Mouse (Mus musculus) C2C12 (cell line): Measurements from ENCODE around the gene Krt1. TPM values are rescaled to one million over a fixed set of nuclear protein-coding genes. Genes with fewer than 3 reads are reported as not detected.

ENCODE experiments used
- H3K27me3 ChIP-seq: one replicate; pipeline ENCODE4 v1.6.1; 2011; ENCODE audit not compliant: control insufficient read depth, insufficient read depth, insufficient read length
- H3K36me3 ChIP-seq: one replicate; pipeline ENCODE4 v1.6.1; 2011; ENCODE audit not compliant: control insufficient read depth, insufficient read depth
- H3K4me3 ChIP-seq: one replicate; pipeline ENCODE4 v1.5.1; 2011; ENCODE audit warnings: mild to moderate bottlenecking, control low read depth; ENCODE audit not compliant: poor library complexity, insufficient read depth, severe bottlenecking
- H3K79me2 ChIP-seq: one replicate; pipeline ENCODE4 v1.6.1; 2011; ENCODE audit not compliant: control insufficient read depth, insufficient read depth
- H3K79me3 ChIP-seq: one replicate; pipeline ENCODE4 v1.6.1; 2011; ENCODE audit warnings: low read depth, control low read depth
- H3ac ChIP-seq: one replicate; pipeline ENCODE3; 2011; ENCODE audit warnings: low read depth; ENCODE audit not compliant: control insufficient read depth, insufficient read length
- CEBPB ChIP-seq: IDR thresholded peaks from one replicate; pipeline ENCODE4 v1.6.1; 2011; ENCODE audit warnings: low read depth, mild to moderate bottlenecking, control low read depth, moderate library complexity
- CTCF ChIP-seq: IDR thresholded peaks from one replicate; pipeline ENCODE4 v1.5.1; 2011; ENCODE audit not compliant: control insufficient read depth, insufficient read depth, insufficient read length
- FOSL1 ChIP-seq: IDR thresholded peaks from one replicate; pipeline ENCODE4 v1.8.0; 2011; ENCODE audit warnings: mild to moderate bottlenecking, low read length; ENCODE audit not compliant: poor library complexity, insufficient read depth, severe bottlenecking
- MAX ChIP-seq: IDR thresholded peaks from one replicate; pipeline ENCODE4 v1.6.1; 2011; ENCODE audit warnings: mild to moderate bottlenecking, control low read depth
- MYOD1 ChIP-seq: IDR thresholded peaks from one replicate; pipeline ENCODE4 v1.6.1; 2011; ENCODE audit warnings: low read depth; ENCODE audit not compliant: control insufficient read depth, insufficient read length
- MYOG ChIP-seq: IDR thresholded peaks from one replicate; pipeline ENCODE4 v1.6.1; 2011; ENCODE audit not compliant: control insufficient read depth, insufficient read length; ENCODE audit errors: extremely low read depth
- USF1 ChIP-seq: IDR thresholded peaks from one replicate; pipeline ENCODE4 v1.6.1; 2011; ENCODE audit warnings: low read depth, mild to moderate bottlenecking, control low read depth, moderate library complexity
- polyA plus RNA-seq: library from polyadenylated mRNA; unstranded; fragments of >200 nt; fragmentation: generic; extraction: Trizol; gene quantifications from one replicate; pipeline ENCODE4 v1.2.1, GENCODE M21; 2012; ENCODE audit warnings: missing spikeins

Gene Krt1
- polyA plus RNA-seq, 1 experiment, result not detected

DNA sequence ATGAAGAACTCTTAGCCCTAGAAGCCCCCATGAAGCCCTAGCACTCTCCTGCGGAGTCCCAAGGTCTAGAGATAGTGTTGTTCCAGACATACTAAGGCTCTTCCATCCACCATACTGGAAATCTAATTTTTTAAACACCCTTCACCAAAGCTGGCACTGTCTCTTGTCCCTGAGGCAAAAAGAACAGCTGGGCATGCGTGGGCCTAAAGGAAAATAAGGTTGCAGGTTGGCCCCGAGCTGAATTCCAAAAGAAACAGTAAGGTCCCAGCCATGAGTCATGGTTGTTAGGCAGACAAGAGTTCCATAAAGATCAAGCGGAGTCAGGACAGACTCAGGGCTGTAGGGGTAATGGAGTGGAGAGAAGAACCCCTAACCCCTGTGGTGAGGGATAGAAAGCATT is 22.6 kb upstream of the Krt1 start:
- Histone ChIP-seq H3K4me3 (no peak overlapping the region), H3K79me3 (no peaks in the 10 kb centered on the region), H3K36me3 (no peaks in the 10 kb centered on the region), H3K79me2 (no peaks in the 10 kb centered on the region), H3ac (no peak overlapping the region), H3K27me3 (peaks cover 82% of the 10 kb centered on the region)
- TF ChIP-seq USF1 (no peak), MYOG (no peak), CTCF (no peak), FOSL1 (no peak), MYOD1 (no peak), CEBPB (no peak), MAX (no peak)

DNA sequence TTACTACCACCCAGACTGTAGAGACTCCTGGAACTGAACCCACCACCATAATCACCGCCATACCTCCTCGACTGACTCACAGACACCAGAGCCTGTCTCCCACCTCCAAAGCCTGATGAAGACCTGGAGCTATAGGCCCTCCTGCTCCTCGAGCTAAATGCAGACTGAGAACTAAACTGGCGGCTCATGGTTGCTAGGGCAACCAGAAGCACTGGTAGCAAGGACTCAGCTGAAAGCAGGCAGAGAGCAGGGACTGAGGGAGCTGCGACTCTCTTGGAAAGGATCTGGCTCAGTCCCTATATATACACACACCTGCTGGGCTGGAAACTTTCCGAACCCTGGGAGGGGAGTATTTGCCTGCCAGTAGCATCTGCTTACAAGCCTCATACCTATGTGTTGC is 18.8 kb upstream of the Krt1 start, which contains the start of gene Krt77:
TSS of gene Krt77 (minus strand) at position 275 of the 400 bp plus-strand sequence.
- Histone ChIP-seq H3K79me3 (no peaks in the 10 kb centered on the region), H3K79me2 (no peaks in the 10 kb centered on the region), H3K27me3 (peaks cover 82% of the 10 kb centered on the region), H3K4me3 (no peak within 1 kb of the TSS), H3ac (no peak within 1 kb of the TSS), H3K36me3 (no peaks in the 10 kb centered on the region)
- TF ChIP-seq MYOG (no peak), CTCF (no peak), USF1 (no peak), MYOD1 (no peak), FOSL1 (no peak), CEBPB (no peak), MAX (no peak)

DNA sequence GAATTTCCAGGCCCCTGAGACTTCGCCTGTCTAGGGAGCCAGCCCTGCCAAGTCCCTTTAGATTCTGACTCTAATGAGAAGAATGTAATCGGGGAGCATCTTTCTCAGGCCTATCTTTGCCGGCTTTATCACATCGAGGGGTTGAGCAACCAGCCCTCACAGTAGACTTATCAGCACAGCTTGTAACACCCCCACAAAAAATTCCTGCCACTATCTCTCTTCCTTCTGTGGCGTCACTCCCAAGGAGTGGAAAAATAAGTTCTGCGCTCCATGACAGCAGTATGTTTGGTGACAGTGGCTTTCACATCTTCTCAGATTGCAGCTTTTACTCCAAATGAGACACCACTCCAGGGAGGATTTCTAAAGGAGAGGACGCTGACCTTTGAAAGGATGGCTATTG is 16.2 kb upstream of the Krt1 start:
- Histone ChIP-seq H3K27me3 (peaks cover 64% of the 10 kb centered on the region), H3ac (no peak overlapping the region), H3K79me2 (no peaks in the 10 kb centered on the region), H3K4me3 (no peak overlapping the region), H3K79me3 (no peaks in the 10 kb centered on the region), H3K36me3 (no peaks in the 10 kb centered on the region)
- TF ChIP-seq CTCF, result no peak

DNA sequence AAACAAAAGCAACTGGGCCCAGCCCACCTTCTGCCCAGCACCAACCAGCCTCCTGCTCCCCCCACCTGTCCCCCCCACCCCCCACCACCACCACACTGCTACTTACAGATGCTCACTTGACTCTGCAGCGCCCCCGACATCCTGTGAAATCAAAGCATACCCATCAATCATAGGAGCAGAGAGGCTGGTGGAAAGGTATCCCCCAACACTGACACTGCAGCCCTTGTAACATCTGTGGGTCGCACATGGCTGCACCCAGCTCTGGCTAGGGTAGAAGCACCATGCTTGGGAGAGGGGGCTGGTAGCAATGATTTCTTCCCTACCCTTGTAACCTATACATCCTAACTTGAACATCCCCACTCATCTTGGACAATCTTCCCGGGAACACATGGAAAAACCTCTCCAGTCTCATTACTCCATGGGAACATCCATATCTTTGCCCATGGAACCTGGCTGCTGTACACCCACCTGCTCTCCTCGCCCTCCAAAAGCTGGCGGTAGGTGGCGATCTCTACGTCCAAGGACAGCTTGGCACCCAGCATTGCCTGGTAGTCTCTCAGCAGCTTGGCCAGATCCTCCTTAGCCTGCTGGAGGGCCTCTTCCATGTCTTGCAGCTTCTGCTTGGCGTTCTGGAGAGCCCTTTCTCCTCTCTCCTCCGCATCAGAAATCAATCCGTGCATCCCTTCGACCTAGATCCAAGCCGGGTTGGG is 10.0 kb upstream of the Krt1 start:
- no peak overlapping the region for H3K4me3 ChIP-seq
- peaks cover 59% of the 10 kb centered on the region for H3K27me3 ChIP-seq

DNA sequence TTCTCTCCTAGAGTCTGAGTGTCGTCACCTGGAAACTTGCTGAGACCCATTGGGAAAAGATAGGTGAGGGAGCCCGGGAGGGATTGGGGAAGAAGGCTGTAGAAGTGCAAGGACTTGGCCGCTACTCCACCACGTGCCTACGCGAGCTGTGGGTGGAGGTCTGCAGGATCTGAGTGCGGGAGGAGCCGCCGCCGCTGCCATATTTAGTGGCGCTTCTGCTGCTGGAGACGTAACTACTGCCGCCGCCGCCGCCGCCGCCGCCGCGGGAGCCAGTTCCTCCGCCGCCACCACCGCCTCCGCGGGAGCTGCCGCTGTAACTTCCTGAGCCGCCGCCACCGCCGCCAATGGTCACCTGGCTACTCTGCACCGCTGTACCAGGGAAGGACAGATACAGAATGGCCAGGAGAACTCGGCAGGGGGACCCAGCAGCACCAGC is 9.2 kb upstream of the Krt1 start:
- Histone ChIP-seq H3K79me2 (no peaks in the 10 kb centered on the region), H3K79me3 (no peaks in the 10 kb centered on the region), H3ac (no peak overlapping the region), H3K36me3 (no peaks in the 10 kb centered on the region), H3K4me3 (no peak overlapping the region), H3K27me3 (peaks cover 57% of the 10 kb centered on the region)
- TF ChIP-seq CEBPB, result no peak
- TF ChIP-seq MYOG, result no peak
- no peak for TF ChIP-seq MAX
- TF ChIP-seq CTCF, result no peak
- TF ChIP-seq MYOD1, result no peak
- no peak for TF ChIP-seq USF1
- TF ChIP-seq FOSL1, result no peak

More for the DNA sequence above, 10.0 kb upstream of the Krt1 start:
- H3ac ChIP-seq, result no peak overlapping the region
- no peaks in the 10 kb centered on the region for H3K36me3 ChIP-seq
- TF ChIP-seq MYOG, result no peak
- TF ChIP-seq CEBPB, result no peak
- TF ChIP-seq USF1, result no peak
- no peak for TF ChIP-seq MYOD1
- TF ChIP-seq CTCF, result no peak
- TF ChIP-seq MAX, result no peak
- TF ChIP-seq FOSL1, result no peak
- H3K79me2 ChIP-seq, result no peaks in the 10 kb centered on the region
- no peaks in the 10 kb centered on the region for H3K79me3 ChIP-seq
